Mouse (Mus musculus) ES-E14 (cell line): ENCODE measurements around the gene Pcna. TPM values are rescaled to one million over a fixed set of nuclear protein-coding genes. Genes with fewer than 3 reads are reported as not detected.

Experiments used
- DNase-seq: peaks from one replicate; pipeline ENCODE4 v3.0.0-alpha.2; 2013; ENCODE audit warnings: low read depth, low spot score
- H3K27ac ChIP-seq: 2 replicates; pipeline ENCODE4 v1.5.1; 2012; ENCODE audit warnings: low read depth, mild to moderate bottlenecking, low read length, moderate library complexity, mixed read lengths; ENCODE audit not compliant: poor library complexity, insufficient read depth, severe bottlenecking
- H3K36me3 ChIP-seq: 2 replicates; pipeline ENCODE4 v1.6.1; 2012; ENCODE audit warnings: mild to moderate bottlenecking, low read length, moderate library complexity, mixed read lengths; ENCODE audit not compliant: control insufficient read depth, poor library complexity, insufficient read depth, severe bottlenecking
- H3K4me1 ChIP-seq, 2 experiments: fragments of 150-350 bp in 1 of 2; sonication (generic) in 1 of 2; 2 replicates each; pipeline ENCODE4 v1.6.1; 2012; ENCODE audit warnings: low read length in 2 of 2, mild to moderate bottlenecking in 1 of 2, mixed read lengths in 1 of 2; ENCODE audit not compliant: control insufficient read depth in 2 of 2, insufficient read depth in 2 of 2, poor library complexity in 1 of 2
- H3K4me3 ChIP-seq, 2 experiments: fragments of 150-350 bp in 1 of 2; sonication (generic) in 1 of 2; 2 replicates each; pipeline ENCODE4 v1.5.1; 2012; ENCODE audit warnings: low read length in 2 of 2, low read depth in 1 of 2, mild to moderate bottlenecking in 1 of 2, mixed read lengths in 1 of 2; ENCODE audit not compliant: insufficient read depth in 1 of 2, poor library complexity in 1 of 2, severe bottlenecking in 1 of 2
- H3K9ac ChIP-seq: 2 replicates; pipeline ENCODE4 v1.6.1; 2012; ENCODE audit warnings: low read depth, mild to moderate bottlenecking, low read length, mixed read lengths; ENCODE audit not compliant: poor library complexity, insufficient read depth, severe bottlenecking
- H3K9me3 ChIP-seq: fragments of 150-350 bp; sonication (generic); 2 replicates; pipeline ENCODE4 v1.6.1; 2012; ENCODE audit warnings: low read depth, mild to moderate bottlenecking, low read length; ENCODE audit not compliant: control insufficient read depth, insufficient read depth
- CHD2 ChIP-seq: IDR thresholded peaks from 2 replicates; pipeline ENCODE4 v1.6.1; 2014; ENCODE audit warnings: mild to moderate bottlenecking, low read depth, low read length, inconsistent platforms
- HCFC1 ChIP-seq: IDR thresholded peaks from 2 replicates; pipeline ENCODE4 v1.6.1; 2012; ENCODE audit warnings: low read length, inconsistent platforms, borderline replicate concordance; ENCODE audit not compliant: insufficient read depth
- MAFK ChIP-seq: IDR thresholded peaks from 2 replicates; pipeline ENCODE4 v1.6.1; 2014; ENCODE audit warnings: mild to moderate bottlenecking, low read depth, low read length, inconsistent platforms; ENCODE audit not compliant: insufficient read depth
- ZC3H11A ChIP-seq: IDR thresholded peaks from 2 replicates; pipeline ENCODE4 v1.6.1; 2012; ENCODE audit warnings: low read depth, mild to moderate bottlenecking, inconsistent platforms, low read length, borderline replicate concordance
- ZNF384 ChIP-seq: IDR thresholded peaks from 2 replicates; pipeline ENCODE4 v1.6.1; 2012; ENCODE audit warnings: low read depth, low read length, inconsistent platforms
- in situ Hi-C, 2 experiments: fragments of 600-800 bp; cut with MboI; formaldehyde crosslinking; loops; one replicate each; pipeline ENCODE4 v1.15.1; 2025; ENCODE audit warnings: low sequenced_read_pairs in 2 of 2, inconsistent platforms in 1 of 2; ENCODE audit not compliant: unreplicated experiment in 2 of 2
- total RNA-seq: library from RNA; depleted of rRNA; stranded (reverse); fragments of 300-350 nt; gene quantifications from 2 replicates; pipeline ENCODE4 v1.2.3, GENCODE M21; 2012

Pcna gene
- total RNA-seq, 1 experiment, result 370 TPM

DNA sequence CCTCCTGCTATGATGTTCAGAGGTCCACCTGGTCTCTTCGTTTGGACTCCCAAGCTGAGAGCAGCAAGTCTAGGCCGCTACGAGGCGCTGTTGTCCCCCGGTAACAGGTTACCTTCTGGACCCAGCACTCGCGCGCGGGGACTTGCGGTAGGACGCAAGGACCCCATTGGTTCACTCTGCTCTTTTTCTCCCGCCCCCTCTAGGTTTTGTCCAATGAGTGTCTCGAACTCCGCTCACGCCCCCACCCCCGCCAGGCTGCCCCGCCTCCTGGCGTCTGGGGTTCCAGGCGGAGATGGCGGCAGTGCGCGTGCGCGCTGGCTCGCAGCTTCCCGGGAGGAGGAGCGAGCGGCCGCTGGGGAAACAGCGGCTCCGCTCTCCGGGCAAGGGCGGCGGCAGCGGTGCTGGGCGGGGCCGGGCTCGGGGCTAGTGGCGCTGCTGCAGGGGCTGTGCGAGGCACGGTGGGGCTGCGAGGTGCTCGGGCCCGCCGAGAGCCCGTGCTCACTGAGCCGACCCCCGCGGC lies 9.8 kb upstream of the Pcna start, which contains the start of gene Cds2:
TSS of gene Cds2 (plus strand) at position 270 of the 520 bp plus-strand sequence.
- H3K4me1 ChIP-seq, result peaks cover 2% of the 10 kb centered on the region in 2 experiments; a peak in 3 of 4 replicates
- H3K4me3 ChIP-seq, result peak within 1 kb of the TSS; percentile 91 to 92
- H3K9ac ChIP-seq, result peak within 1 kb of the TSS; percentile 85
- no peaks in the 10 kb centered on the region for H3K36me3 ChIP-seq
- peak; percentile 98 for DNase-seq
- in situ Hi-C loops, result no loop called here
- no peaks in the 10 kb centered on the region for H3K9me3 ChIP-seq
- no peak for TF ChIP-seq ZC3H11A
- no peak for TF ChIP-seq ZNF384
- no peak for TF ChIP-seq MAFK
- TF ChIP-seq HCFC1, result 0 out of 2 replicates have a peak, but pooled peaks have one; percentile 58
- TF ChIP-seq CHD2, result peak; percentile 64; the same call in 1 of the 2 replicates
- peak within 1 kb of the TSS; percentile 84 for H3K27ac ChIP-seq

- TF ChIP-seq CHD2 (no peak), HCFC1 (no peak), ZNF384 (peak; percentile 28; the same call in 1 of the 2 replicates)
- Histone ChIP-seq H3K9me3 (no peaks in the 10 kb centered on the region), H3K9ac (no peak overlapping the region), H3K4me1 (peaks cover 2 to 4% of the 10 kb centered on the region in 2 experiments), H3K36me3 (no peaks in the 10 kb centered on the region), H3K27ac (no peak overlapping the region; the same call in 1 of the 2 replicates), H3K4me3 (peak overlapping the region; percentile 55 to 62; a peak in 2 of 4 replicates)
- in situ Hi-C loops, result no loop called here
- DNase-seq, result no peak
Observed at GRCm38 (mm10) chr2:132262175-132262574, 9.1 kb upstream of the Pcna start.

DNA sequence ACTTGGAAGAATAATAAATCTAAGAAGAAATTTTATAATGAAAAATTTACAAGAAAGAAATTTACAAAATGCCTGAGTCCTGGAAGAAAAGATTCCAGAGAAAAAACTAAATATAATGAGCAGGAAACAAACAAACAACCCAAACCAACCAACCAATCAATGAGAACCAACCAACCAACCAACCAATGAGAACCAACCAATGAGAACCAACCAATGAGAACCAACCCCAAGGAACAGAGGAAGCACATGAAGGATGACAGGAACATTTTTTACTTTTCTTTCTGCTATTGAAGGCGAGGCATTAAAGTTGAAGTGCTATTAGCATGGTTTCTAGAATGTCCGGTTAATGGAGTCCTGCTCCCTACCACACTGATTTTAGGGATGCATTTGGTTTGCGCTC lies 7.5 kb upstream of the Pcna start:
- H3K27ac ChIP-seq, result no peak overlapping the region
- DNase-seq, result no peak
- TF ChIP-seq CHD2 (no peak), HCFC1 (no peak), MAFK (no peak), ZNF384 (no peak), ZC3H11A (no peak)
- H3K9ac ChIP-seq, result no peak overlapping the region
- in situ Hi-C loops, result no loop called here
- no peak overlapping the region for H3K4me3 ChIP-seq
- peaks cover 2 to 5% of the 10 kb centered on the region in 2 experiments for H3K4me1 ChIP-seq
- H3K36me3 ChIP-seq, result peaks cover 2% of the 10 kb centered on the region; the same call in 1 of the 2 replicates
- no peaks in the 10 kb centered on the region for H3K9me3 ChIP-seq

DNA sequence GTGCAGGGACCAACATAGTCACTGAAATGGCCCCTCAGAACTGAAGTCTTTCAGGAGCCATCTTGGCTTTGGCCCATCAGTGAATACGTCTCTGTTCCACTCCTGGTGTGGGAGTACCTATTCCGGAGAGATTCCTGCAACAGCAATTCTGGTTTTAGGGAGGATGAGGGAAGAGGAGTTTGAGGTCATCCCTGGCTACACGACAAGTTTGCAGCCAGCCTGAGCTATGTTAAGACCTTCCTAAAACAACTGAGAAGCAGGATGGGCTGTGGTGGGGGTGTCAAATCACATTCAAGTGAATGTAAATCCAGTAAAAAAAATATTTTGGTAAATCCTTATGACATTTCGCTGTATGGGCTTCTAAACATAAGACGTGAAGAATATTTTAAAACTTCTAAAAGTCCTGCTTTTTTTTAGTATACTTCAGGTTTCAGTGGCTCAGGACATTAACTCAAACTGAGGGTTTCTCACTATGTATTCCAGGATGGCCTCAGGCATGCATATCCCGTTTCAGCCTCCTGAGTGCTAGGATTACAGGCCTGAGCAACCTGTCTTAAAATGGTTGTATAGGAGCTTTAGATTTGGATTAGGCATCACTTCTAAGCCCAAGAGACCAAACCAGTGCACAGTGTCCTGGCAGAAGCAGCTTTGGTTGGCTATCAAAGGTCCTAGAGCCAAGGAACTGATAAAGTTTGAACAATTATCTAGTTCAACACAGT lies 4.4 kb upstream of the Pcna start:
- no peak for DNase-seq
- in situ Hi-C loops, result no loop called here
- H3K9me3 ChIP-seq, result no peaks in the 10 kb centered on the region
- H3K9ac ChIP-seq, result peak overlapping the region; percentile 45; the same call in 1 of the 2 replicates
- peaks cover 2% of the 10 kb centered on the region; the same call in 1 of the 2 replicates for H3K36me3 ChIP-seq
- H3K4me3 ChIP-seq, result peak overlapping the region in 1 of 2 experiments; percentile 31; a peak in 1 of 4 replicates
- TF ChIP-seq CHD2 (no peak), MAFK (no peak), ZC3H11A (no peak), HCFC1 (no peak), ZNF384 (no peak)
- peaks cover 0 to 5% of the 10 kb centered on the region in 2 experiments; a peak in 3 of 4 replicates for H3K4me1 ChIP-seq
- peak overlapping the region; percentile 93 for H3K27ac ChIP-seq
